Mouse (Mus musculus): ENCODE measurements around the gene Supt6.

The Supt6 gene

GRCm38 (mm10) chr11:78165761-78166109 is 80.1 kb downstream of the Supt6 start:
- peak; percentile 54 for DNase-seq

GRCm38 (mm10) chr11:78164924-78165760 is 80.6 kb downstream of the Supt6 start, which contains the start of gene Traf4:
Gene Traf4 (minus strand): TSS chr11:78165589.
- DNase-seq, result peak; percentile 73

GRCm38 (mm10) chr11:78164604-78164923 is 81.2 kb downstream of the Supt6 start:
- no peak for DNase-seq

- no peak for DNase-seq
Measured at GRCm38 (mm10) chr11:78163681-78164603, 81.8 kb downstream of the Supt6 start.

GRCm38 (mm10) chr11:78163045-78163444 is 82.7 kb downstream of the Supt6 start:
- DNase-seq, result no peak

GRCm38 (mm10) chr11:78162504-78162903 is 83.3 kb downstream of the Supt6 start:
- no peak for DNase-seq

- DNase-seq, result no peak
Measured at GRCm38 (mm10) chr11:78161968-78162367, 83.8 kb downstream of the Supt6 start.

GRCm38 (mm10) chr11:78161169-78161568 is 84.6 kb downstream of the Supt6 start:
- DNase-seq, result no peak

- no peak for DNase-seq
Measured at GRCm38 (mm10) chr11:78160675-78161074, 85.1 kb downstream of the Supt6 start.

GRCm38 (mm10) chr11:78160171-78160570 is 85.6 kb downstream of the Supt6 start:
- DNase-seq, result no peak

GRCm38 (mm10) chr11:78159557-78159956 is 86.2 kb downstream of the Supt6 start:
- DNase-seq, result no peak

- DNase-seq, result peak; percentile 76
Measured at GRCm38 (mm10) chr11:78159096-78159495, 86.7 kb downstream of the Supt6 start.

All from cerebellum, adult 11 months (tissue).